Mouse (Mus musculus): ENCODE results near the gene Cd164l2. TPM values are rescaled to one million over a fixed set of nuclear protein-coding genes. Genes with fewer than 3 reads are reported as not detected.

Cd164l2 gene
- polyA plus RNA-seq, 1 experiment from 2014 or later, result 1.1 TPM

GRCm38 (mm10) chr4:133186856-133187255 is 25.1 kb upstream of the Cd164l2 start:
- H3K9me3 ChIP-seq (ENCODE audit: control insufficient read depth, low read length), result no peaks in the 10 kb centered on the region
- peaks cover 24% of the 10 kb centered on the region for H3K36me3 ChIP-seq (ENCODE audit: control insufficient read depth, insufficient read depth)
- 93% methylated on average over 5 of the region's 5 CpGs for WGBS
- peaks cover 11% of the 10 kb centered on the region for H3K4me1 ChIP-seq (replicated peaks; ENCODE audit: control insufficient read depth, insufficient read depth, low read length)
- no peak for ATAC-seq
- no peak overlapping the region for H3K9ac ChIP-seq (replicated peaks; ENCODE audit: low read depth, low read length)
- H3K27ac ChIP-seq (ENCODE audit: low read length), result no peak overlapping the region
- H3K27me3 ChIP-seq (replicated peaks; ENCODE audit: control insufficient read depth, insufficient read depth, low read length), result no peaks in the 10 kb centered on the region
- H3K4me2 ChIP-seq (ENCODE audit: low read length), result no peak overlapping the region
- H3K4me3 ChIP-seq (replicated peaks; ENCODE audit: low read length), result no peak overlapping the region

- ATAC-seq, result no peak
- H3K36me3 ChIP-seq (ENCODE audit: control insufficient read depth, insufficient read depth), result peaks cover 30% of the 10 kb centered on the region
- H3K27me3 ChIP-seq (replicated peaks; ENCODE audit: control insufficient read depth, insufficient read depth, low read length), result no peaks in the 10 kb centered on the region
- no peak overlapping the region for H3K4me2 ChIP-seq (ENCODE audit: low read length)
- peaks cover 11% of the 10 kb centered on the region for H3K4me1 ChIP-seq (replicated peaks; ENCODE audit: control insufficient read depth, insufficient read depth, low read length)
- WGBS, result 73% methylated on average over 10 of the region's 10 CpGs
- no peak overlapping the region for H3K9ac ChIP-seq (replicated peaks; ENCODE audit: low read depth, low read length)
- no peaks in the 10 kb centered on the region for H3K9me3 ChIP-seq (ENCODE audit: control insufficient read depth, low read length)
- no peak overlapping the region for H3K4me3 ChIP-seq (replicated peaks; ENCODE audit: low read length)
- H3K27ac ChIP-seq (ENCODE audit: low read length), result no peak overlapping the region
Measured at GRCm38 (mm10) chr4:133189396-133189795, 22.5 kb upstream of the Cd164l2 start.

- Histone ChIP-seq H3K27ac (ENCODE audit: low read length) (no peak overlapping the region), H3K9me3 (ENCODE audit: control insufficient read depth, low read length) (no peaks in the 10 kb centered on the region), H3K36me3 (ENCODE audit: control insufficient read depth, insufficient read depth) (peaks cover 26% of the 10 kb centered on the region), H3K4me1 (replicated peaks; ENCODE audit: control insufficient read depth, insufficient read depth, low read length) (peaks cover 32% of the 10 kb centered on the region), H3K9ac (replicated peaks; ENCODE audit: low read depth, low read length) (no peak overlapping the region), H3K4me3 (replicated peaks; ENCODE audit: low read length) (no peak overlapping the region), H3K27me3 (replicated peaks; ENCODE audit: control insufficient read depth, insufficient read depth, low read length) (no peaks in the 10 kb centered on the region), H3K4me2 (ENCODE audit: low read length) (no peak overlapping the region)
- no peak for ATAC-seq
- WGBS, result 85% methylated on average over 11 of the region's 11 CpGs
Measured at GRCm38 (mm10) chr4:133194482-133194881, 17.4 kb upstream of the Cd164l2 start.

GRCm38 (mm10) chr4:133195014-133195413 is 16.9 kb upstream of the Cd164l2 start:
- ATAC-seq, result no peak
- Histone ChIP-seq H3K36me3 (ENCODE audit: control insufficient read depth, insufficient read depth) (peaks cover 26% of the 10 kb centered on the region), H3K4me2 (ENCODE audit: low read length) (no peak overlapping the region), H3K9ac (replicated peaks; ENCODE audit: low read depth, low read length) (no peak overlapping the region), H3K27ac (ENCODE audit: low read length) (no peak overlapping the region), H3K27me3 (replicated peaks; ENCODE audit: control insufficient read depth, insufficient read depth, low read length) (no peaks in the 10 kb centered on the region), H3K9me3 (ENCODE audit: control insufficient read depth, low read length) (no peaks in the 10 kb centered on the region), H3K4me1 (replicated peaks; ENCODE audit: control insufficient read depth, insufficient read depth, low read length) (peaks cover 37% of the 10 kb centered on the region), H3K4me3 (replicated peaks; ENCODE audit: low read length) (no peak overlapping the region)
- 69% methylated on average over 4 of the region's 4 CpGs for WGBS

GRCm38 (mm10) chr4:133196136-133196535 is 15.8 kb upstream of the Cd164l2 start:
- H3K9me3 ChIP-seq (ENCODE audit: control insufficient read depth, low read length), result no peaks in the 10 kb centered on the region
- H3K4me2 ChIP-seq (ENCODE audit: low read length), result no peak overlapping the region
- peaks cover 16% of the 10 kb centered on the region for H3K36me3 ChIP-seq (ENCODE audit: control insufficient read depth, insufficient read depth)
- H3K27ac ChIP-seq (ENCODE audit: low read length), result peak overlapping the region; percentile 85
- WGBS, result 87% methylated on average over 2 of the region's 2 CpGs
- H3K4me3 ChIP-seq (replicated peaks; ENCODE audit: low read length), result no peak overlapping the region
- H3K27me3 ChIP-seq (replicated peaks; ENCODE audit: control insufficient read depth, insufficient read depth, low read length), result no peaks in the 10 kb centered on the region
- peaks cover 48% of the 10 kb centered on the region for H3K4me1 ChIP-seq (replicated peaks; ENCODE audit: control insufficient read depth, insufficient read depth, low read length)
- no peak overlapping the region for H3K9ac ChIP-seq (replicated peaks; ENCODE audit: low read depth, low read length)
- no peak for ATAC-seq

GRCm38 (mm10) chr4:133196852-133197251 is 15.1 kb upstream of the Cd164l2 start:
- peak overlapping the region; percentile 85 for H3K27ac ChIP-seq (ENCODE audit: low read length)
- 5% methylated on average over 7 of the region's 7 CpGs for WGBS
- no peaks in the 10 kb centered on the region for H3K27me3 ChIP-seq (replicated peaks; ENCODE audit: control insufficient read depth, insufficient read depth, low read length)
- no peak overlapping the region for H3K4me2 ChIP-seq (ENCODE audit: low read length)
- peaks cover 11% of the 10 kb centered on the region; the same call in 1 of the 2 replicates for H3K36me3 ChIP-seq (ENCODE audit: control insufficient read depth, insufficient read depth)
- peak overlapping the region; percentile 36 for H3K9ac ChIP-seq (replicated peaks; ENCODE audit: low read depth, low read length)
- H3K4me1 ChIP-seq (replicated peaks; ENCODE audit: control insufficient read depth, insufficient read depth, low read length), result peaks cover 54% of the 10 kb centered on the region
- peak; percentile 36 for ATAC-seq
- no peaks in the 10 kb centered on the region for H3K9me3 ChIP-seq (ENCODE audit: control insufficient read depth, low read length)
- H3K4me3 ChIP-seq (replicated peaks; ENCODE audit: low read length), result no peak overlapping the region

- WGBS, result 5% methylated on average over 5 of the region's 5 CpGs
- Histone ChIP-seq H3K27me3 (replicated peaks; ENCODE audit: control insufficient read depth, insufficient read depth, low read length) (no peaks in the 10 kb centered on the region), H3K4me2 (ENCODE audit: low read length) (no peak overlapping the region), H3K4me1 (replicated peaks; ENCODE audit: control insufficient read depth, insufficient read depth, low read length) (peaks cover 55% of the 10 kb centered on the region), H3K9me3 (ENCODE audit: control insufficient read depth, low read length) (no peaks in the 10 kb centered on the region), H3K36me3 (ENCODE audit: control insufficient read depth, insufficient read depth) (peaks cover 8% of the 10 kb centered on the region; the same call in 1 of the 2 replicates), H3K27ac (ENCODE audit: low read length) (peak overlapping the region; percentile 85), H3K9ac (replicated peaks; ENCODE audit: low read depth, low read length) (peak overlapping the region; percentile 36), H3K4me3 (replicated peaks; ENCODE audit: low read length) (no peak overlapping the region)
- ATAC-seq, result peak; percentile 8; the same call in 1 of the 2 replicates
Measured at GRCm38 (mm10) chr4:133197355-133197754, 14.6 kb upstream of the Cd164l2 start.

GRCm38 (mm10) chr4:133197801-133198286 is 14.1 kb upstream of the Cd164l2 start:
- ATAC-seq, result peak; percentile 30; the same call in 1 of the 2 replicates
- 10% methylated on average over 13 of the region's 13 CpGs for WGBS
- Histone ChIP-seq H3K36me3 (ENCODE audit: control insufficient read depth, insufficient read depth) (peaks cover 5% of the 10 kb centered on the region; the same call in 1 of the 2 replicates), H3K27me3 (replicated peaks; ENCODE audit: control insufficient read depth, insufficient read depth, low read length) (no peaks in the 10 kb centered on the region), H3K9ac (replicated peaks; ENCODE audit: low read depth, low read length) (peak overlapping the region; percentile 36), H3K4me2 (ENCODE audit: low read length) (no peak overlapping the region), H3K4me1 (replicated peaks; ENCODE audit: control insufficient read depth, insufficient read depth, low read length) (peaks cover 55% of the 10 kb centered on the region), H3K9me3 (ENCODE audit: control insufficient read depth, low read length) (no peaks in the 10 kb centered on the region), H3K4me3 (replicated peaks; ENCODE audit: low read length) (no peak overlapping the region), H3K27ac (ENCODE audit: low read length) (peak overlapping the region; percentile 85)

- Histone ChIP-seq H3K4me1 (replicated peaks; ENCODE audit: control insufficient read depth, insufficient read depth, low read length) (peaks cover 55% of the 10 kb centered on the region), H3K9ac (replicated peaks; ENCODE audit: low read depth, low read length) (no peak overlapping the region), H3K4me2 (ENCODE audit: low read length) (no peak overlapping the region), H3K27ac (ENCODE audit: low read length) (peak overlapping the region; percentile 50; the same call in 1 of the 2 replicates), H3K27me3 (replicated peaks; ENCODE audit: control insufficient read depth, insufficient read depth, low read length) (no peaks in the 10 kb centered on the region), H3K9me3 (ENCODE audit: control insufficient read depth, low read length) (no peaks in the 10 kb centered on the region), H3K36me3 (ENCODE audit: control insufficient read depth, insufficient read depth) (peaks cover 5% of the 10 kb centered on the region; the same call in 1 of the 2 replicates), H3K4me3 (replicated peaks; ENCODE audit: low read length) (no peak overlapping the region)
- ATAC-seq, result no peak
- WGBS, result 20% methylated on average over 19 of the region's 19 CpGs
Measured at GRCm38 (mm10) chr4:133198337-133199180, 13.4 kb upstream of the Cd164l2 start.
